Mouse (Mus musculus): ENCODE results near the gene Glyatl3. TPM values are rescaled to one million over a fixed set of nuclear protein-coding genes. Genes with fewer than 3 reads are reported as not detected.

Glyatl3 gene
- total RNA-seq (2014; rRNA removed) (not detected in 2 replicates), polyA plus RNA-seq (2015; fragmentation: Nextera tagmentation; extraction: Ambion mirVana) (not detected in 2 replicates)

GRCm38 (mm10) chr17:40914250-40914649 lies at the start of gene Glyatl3:
Gene Glyatl3, minus strand, starts transcription at chr17:40914350.
- no peaks in the 10 kb centered on the region for H3K4me1 ChIP-seq (ENCODE audit: insufficient read depth)
- WGBS = 98% methylated on average over 2 of the region's 2 CpGs
- TF ChIP-seq CTCF (IDR thresholded peaks at IDR 0.05; ENCODE audit: low read depth) = no peak
- H3K27ac ChIP-seq (ENCODE audit: low read depth, low read length) = no peak within 1 kb of the TSS
- no peak within 1 kb of the TSS for H3K4me2 ChIP-seq (ENCODE audit: low read depth)
- no peaks in the 10 kb centered on the region for H3K9me3 ChIP-seq (ENCODE audit: low read length)
- no peaks in the 10 kb centered on the region for H3K27me3 ChIP-seq (ENCODE audit: insufficient read depth, low read length)
- ATAC-seq (no peak), DNase-seq (no peak)
- no peak within 1 kb of the TSS for H3K4me3 ChIP-seq (ENCODE audit: low read depth, low read length)
- H3K36me3 ChIP-seq (ENCODE audit: insufficient read depth) = no peaks in the 10 kb centered on the region
- H3K9ac ChIP-seq = no peak within 1 kb of the TSS

GRCm38 (mm10) chr17:40948518-40948917 lies 34.4 kb upstream of the Glyatl3 start:
- no peak overlapping the region for H3K4me3 ChIP-seq (ENCODE audit: low read depth, low read length)
- H3K9ac ChIP-seq = no peak overlapping the region
- no peak for TF ChIP-seq CTCF (IDR thresholded peaks at IDR 0.05; ENCODE audit: low read depth)
- H3K36me3 ChIP-seq (ENCODE audit: insufficient read depth) = peaks cover 29% of the 10 kb centered on the region; the same call in 1 of the 2 replicates
- WGBS = 90% methylated on average over 3 of the region's 3 CpGs
- H3K9me3 ChIP-seq (ENCODE audit: low read length) = no peaks in the 10 kb centered on the region
- no peaks in the 10 kb centered on the region for H3K4me1 ChIP-seq (ENCODE audit: insufficient read depth)
- ATAC-seq = no peak
- no peak for DNase-seq
- H3K27ac ChIP-seq (ENCODE audit: low read depth, low read length) = no peak overlapping the region
- no peak overlapping the region for H3K4me2 ChIP-seq (ENCODE audit: low read depth)
- no peaks in the 10 kb centered on the region for H3K27me3 ChIP-seq (ENCODE audit: insufficient read depth, low read length)

GRCm38 (mm10) chr17:40934420-40935231 lies 20.5 kb upstream of the Glyatl3 start, which contains the start of the genes Mut and Cenpq:
Gene Mut, plus strand, starts transcription at chr17:40934685.
Gene Cenpq, minus strand, starts transcription at chr17:40935047.
- TF ChIP-seq CTCF (IDR thresholded peaks at IDR 0.05; ENCODE audit: low read depth) = no peak
- ATAC-seq = peak; percentile 100
- under 1% methylated on average over 50 of the region's 50 CpGs for WGBS

GRCm38 (mm10) chr17:40933985-40934384 lies 19.8 kb upstream of the Glyatl3 start:
- under 1% methylated on average over 14 of the region's 14 CpGs for WGBS
- Histone ChIP-seq H3K9ac (peak overlapping the region; percentile 75), H3K27ac (ENCODE audit: low read depth, low read length) (0 out of 2 replicates have a peak overlapping the region, but pooled peaks have one; percentile 21), H3K27me3 (ENCODE audit: insufficient read depth, low read length) (no peaks in the 10 kb centered on the region), H3K4me2 (ENCODE audit: low read depth) (peak overlapping the region; percentile 77), H3K36me3 (ENCODE audit: insufficient read depth) (0 out of 2 replicates have a peak, but pooled peaks cover 3% of the 10 kb centered on the region), H3K4me1 (ENCODE audit: insufficient read depth) (peaks cover 6% of the 10 kb centered on the region), H3K9me3 (ENCODE audit: low read length) (no peaks in the 10 kb centered on the region), H3K4me3 (ENCODE audit: low read depth, low read length) (peak overlapping the region; percentile 85)
- TF ChIP-seq CTCF (IDR thresholded peaks at IDR 0.05; ENCODE audit: low read depth) = no peak
- DNase-seq = no peak
- ATAC-seq = peak; percentile 0; the same call in 1 of the 2 replicates

More at GRCm38 (mm10) chr17:40934420-40935231, 20.5 kb upstream of the Glyatl3 start, which contains the start of the genes Mut and Cenpq:
- Histone ChIP-seq H3K4me3 (ENCODE audit: low read depth, low read length) (peak within 1 kb of the TSS; percentile 85), H3K27ac (ENCODE audit: low read depth, low read length) (peak within 1 kb of the TSS; percentile 97), H3K27me3 (ENCODE audit: insufficient read depth, low read length) (no peaks in the 10 kb centered on the region), H3K4me2 (ENCODE audit: low read depth) (peak within 1 kb of the TSS; percentile 77), H3K9ac (peak within 1 kb of the TSS; percentile 75), H3K4me1 (ENCODE audit: insufficient read depth) (peaks cover 6% of the 10 kb centered on the region), H3K36me3 (ENCODE audit: insufficient read depth) (0 out of 2 replicates have a peak, but pooled peaks cover 3% of the 10 kb centered on the region), H3K9me3 (ENCODE audit: low read length) (no peaks in the 10 kb centered on the region)
- peak; percentile 99 for DNase-seq

- Histone ChIP-seq H3K9me3 (ENCODE audit: low read length) (no peaks in the 10 kb centered on the region), H3K4me3 (ENCODE audit: low read depth, low read length) (no peak overlapping the region), H3K4me2 (ENCODE audit: low read depth) (no peak overlapping the region), H3K9ac (no peak overlapping the region), H3K27ac (ENCODE audit: low read depth, low read length) (no peak overlapping the region), H3K36me3 (ENCODE audit: insufficient read depth) (no peaks in the 10 kb centered on the region), H3K4me1 (ENCODE audit: insufficient read depth) (no peaks in the 10 kb centered on the region), H3K27me3 (ENCODE audit: insufficient read depth, low read length) (no peaks in the 10 kb centered on the region)
- WGBS = 95% methylated on average over 1 of the region's 2 CpGs
- no peak for TF ChIP-seq CTCF (IDR thresholded peaks at IDR 0.05; ENCODE audit: low read depth)
- ATAC-seq (no peak), DNase-seq (no peak)
Measured at GRCm38 (mm10) chr17:40915499-40915898, 1.3 kb upstream of the Glyatl3 start.

GRCm38 (mm10) chr17:40904721-40905154 lies 9.4 kb downstream of the Glyatl3 start:
- Histone ChIP-seq H3K9ac (no peak overlapping the region), H3K4me1 (ENCODE audit: insufficient read depth) (no peaks in the 10 kb centered on the region), H3K36me3 (ENCODE audit: insufficient read depth) (no peaks in the 10 kb centered on the region), H3K27me3 (ENCODE audit: insufficient read depth, low read length) (no peaks in the 10 kb centered on the region), H3K4me3 (ENCODE audit: low read depth, low read length) (0 out of 2 replicates have a peak overlapping the region, but pooled peaks have one; percentile 5), H3K4me2 (ENCODE audit: low read depth) (peak overlapping the region; percentile 21; the same call in 1 of the 2 replicates), H3K27ac (ENCODE audit: low read depth, low read length) (no peak overlapping the region), H3K9me3 (ENCODE audit: low read length) (no peaks in the 10 kb centered on the region)
- 11% methylated on average over 14 of the region's 14 CpGs for WGBS
- TF ChIP-seq CTCF (IDR thresholded peaks at IDR 0.05; ENCODE audit: low read depth) = no peak
- ATAC-seq = no peak
- no peak for DNase-seq
